Mouse (Mus musculus) limb, embryonic 13.5 days (tissue): ENCODE measurements around the gene Thada. TPM values are rescaled to one million over a fixed set of nuclear protein-coding genes. Genes with fewer than 3 reads are reported as not detected.
"Not testable (repeated sequence)": the region's sequence is repeated elsewhere in the genome, so short reads cannot be mapped to it uniquely, and the experiment has no call there.

Source experiments
- ATAC-seq: fragments of 200-750 bp; cut with Nextera tagmentation; 2 replicates; pipeline ENCODE4 v1.8.0; 2017; ENCODE audit warnings: low read depth, moderate number of reproducible peaks, moderate TSS enrichment; ENCODE audit not compliant: low FRiP score
- H3K27ac ChIP-seq: fragments of 300-500 bp; sonication (generic); 2 replicates; pipeline ENCODE4 v1.5.1; 2015; ENCODE audit warnings: inconsistent platforms, mild to moderate bottlenecking, moderate library complexity
- H3K27me3 ChIP-seq: fragments of 300-500 bp; sonication (generic); 2 replicates; pipeline ENCODE4 v1.6.1; 2015; ENCODE audit warnings: mild to moderate bottlenecking, inconsistent platforms
- H3K36me3 ChIP-seq: fragments of 300-500 bp; sonication (generic); 2 replicates; pipeline ENCODE4 v1.6.1; 2015; ENCODE audit warnings: inconsistent platforms, mild to moderate bottlenecking, moderate library complexity
- H3K4me1 ChIP-seq: fragments of 300-500 bp; sonication (generic); 2 replicates; pipeline ENCODE4 v1.6.1; 2015; ENCODE audit warnings: inconsistent platforms
- H3K4me2 ChIP-seq: fragments of 300-500 bp; sonication (generic); replicated peaks from 2 replicates; pipeline ENCODE4 v1.6.1; 2015; ENCODE audit warnings: inconsistent platforms, mild to moderate bottlenecking, moderate library complexity
- H3K4me3 ChIP-seq: fragments of 300-500 bp; sonication (generic); 2 replicates; pipeline ENCODE4 v1.5.1; 2015; ENCODE audit warnings: moderate library complexity, mild to moderate bottlenecking, inconsistent platforms
- H3K9ac ChIP-seq: fragments of 300-500 bp; sonication (generic); 2 replicates; pipeline ENCODE4 v1.6.1; 2015; ENCODE audit warnings: mild to moderate bottlenecking, inconsistent platforms
- H3K9me3 ChIP-seq: fragments of 300-500 bp; sonication (generic); 2 replicates; pipeline ENCODE4 v1.6.1; 2016; ENCODE audit warnings: inconsistent platforms
- whole genome bisulfite sequencing: fragments of 180-500 bp; shearing (Covaris S2); methylation state at CpG from one replicate; pipeline ENCODE4 v1.1.7; 2015; 5-methylcytosine and 5-hydroxymethylcytosine counted together
- polyA plus RNA-seq: library from polyadenylated mRNA; unstranded; fragments of >200 nt; fragmentation: Nextera tagmentation; extraction: Ambion mirVana; gene quantifications from 2 replicates; pipeline ENCODE4 v1.2.1, GENCODE M21; 2015

Thada gene
- polyA plus RNA-seq, 1 experiment from 2014 or later: 9.1 TPM

GRCm38 (mm10) chr17:84190885-84191284, 275.1 kb downstream of the Thada start:
- no peak overlapping the region for H3K4me3 ChIP-seq
- H3K36me3 ChIP-seq: peaks cover 31% of the 10 kb centered on the region
- WGBS: 28% methylated on average over 8 of the region's 8 CpGs

GRCm38 (mm10) chr17:84189127-84189854, 276.7 kb downstream of the Thada start:
- Histone ChIP-seq H3K9ac (peak overlapping the region; percentile 77), H3K4me2 (peak overlapping the region; percentile 84), H3K36me3 (peaks cover 36% of the 10 kb centered on the region), H3K4me1 (peaks cover 23% of the 10 kb centered on the region), H3K27me3 (no peaks in the 10 kb centered on the region), H3K9me3 (no peaks in the 10 kb centered on the region), H3K27ac (peak overlapping the region; percentile 99), H3K4me3 (peak overlapping the region; percentile 63)
- ATAC-seq: no peak
- WGBS: 79% methylated on average over 5 of the region's 5 CpGs

More at GRCm38 (mm10) chr17:84190885-84191284, 275.1 kb downstream of the Thada start:
- no peaks in the 10 kb centered on the region for H3K9me3 ChIP-seq
- H3K9ac ChIP-seq: no peak overlapping the region
- peaks cover 30% of the 10 kb centered on the region for H3K4me1 ChIP-seq
- H3K27me3 ChIP-seq: no peaks in the 10 kb centered on the region
- ATAC-seq: no peak
- H3K4me2 ChIP-seq: no peak overlapping the region
- no peak overlapping the region for H3K27ac ChIP-seq

GRCm38 (mm10) chr17:84188374-84188961, 277.5 kb downstream of the Thada start:
- H3K36me3 ChIP-seq: peaks cover 34% of the 10 kb centered on the region
- peak overlapping the region; percentile 99 for H3K27ac ChIP-seq
- WGBS: under 1% methylated on average over 38 of the region's 38 CpGs
- H3K4me2 ChIP-seq: peak overlapping the region; percentile 84
- no peaks in the 10 kb centered on the region for H3K9me3 ChIP-seq
- H3K4me3 ChIP-seq: peak overlapping the region; percentile 63
- H3K4me1 ChIP-seq: peaks cover 25% of the 10 kb centered on the region
- peak; percentile 82 for ATAC-seq
- H3K27me3 ChIP-seq: no peaks in the 10 kb centered on the region
- H3K9ac ChIP-seq: peak overlapping the region; percentile 77

- H3K9ac ChIP-seq: peak within 1 kb of the TSS; percentile 100
- WGBS: 0% methylated on average over 41 of the region's 76 CpGs
- H3K27me3 ChIP-seq: no peaks in the 10 kb centered on the region
- peaks cover 29% of the 10 kb centered on the region for H3K36me3 ChIP-seq
- H3K9me3 ChIP-seq: no peaks in the 10 kb centered on the region
- ATAC-seq: peak; percentile 89
- peak within 1 kb of the TSS; percentile 84 for H3K4me2 ChIP-seq
- peaks cover 31% of the 10 kb centered on the region for H3K4me1 ChIP-seq
- H3K4me3 ChIP-seq: peak within 1 kb of the TSS; percentile 99
- H3K27ac ChIP-seq: peak within 1 kb of the TSS; percentile 99
These were observed 278.2 kb downstream of the Thada start, which contains the start of gene Zfp36l2 for GRCm38 (mm10) chr17:84187727-84188373. TSS of gene Zfp36l2 (minus strand) at chr17:84187947.

- H3K9me3 ChIP-seq, H3K27me3 ChIP-seq: not testable (repeated sequence)
- Histone ChIP-seq H3K36me3 (peaks cover 24% of the 10 kb centered on the region), H3K9ac (peak overlapping the region; percentile 100), H3K27ac (peak overlapping the region; percentile 99), H3K4me3 (peak overlapping the region; percentile 99), H3K4me2 (peak overlapping the region; percentile 84), H3K4me1 (peaks cover 37% of the 10 kb centered on the region)
- 0% methylated on average over 15 of the region's 37 CpGs for WGBS
- ATAC-seq: peak; percentile 15
These were observed 278.7 kb downstream of the Thada start for GRCm38 (mm10) chr17:84187264-84187663.

- peaks cover 43% of the 10 kb centered on the region for H3K4me1 ChIP-seq
- peak overlapping the region; percentile 99 for H3K4me3 ChIP-seq
- peak overlapping the region; percentile 100 for H3K9ac ChIP-seq
- peaks cover 17% of the 10 kb centered on the region for H3K36me3 ChIP-seq
- WGBS: under 1% methylated on average over 78 of the region's 80 CpGs
- H3K27ac ChIP-seq: peak overlapping the region; percentile 99
- H3K4me2 ChIP-seq: peak overlapping the region; percentile 74
- no peak for ATAC-seq
- H3K27me3 ChIP-seq: no peaks in the 10 kb centered on the region
- H3K9me3 ChIP-seq: no peaks in the 10 kb centered on the region
These were observed 279.4 kb downstream of the Thada start for GRCm38 (mm10) chr17:84186451-84187202.

- Histone ChIP-seq H3K9ac (peak overlapping the region; percentile 100), H3K9me3 (no peaks in the 10 kb centered on the region), H3K36me3 (peaks cover 14% of the 10 kb centered on the region), H3K27ac (peak overlapping the region; percentile 99), H3K4me3 (peak overlapping the region; percentile 99), H3K27me3 (no peaks in the 10 kb centered on the region), H3K4me1 (peaks cover 51% of the 10 kb centered on the region), H3K4me2 (peak overlapping the region; percentile 74)
- ATAC-seq: no peak
- WGBS: under 1% methylated on average over 91 of the region's 108 CpGs
These were observed 280.2 kb downstream of the Thada start for GRCm38 (mm10) chr17:84185581-84186450.

- Histone ChIP-seq H3K9me3 (no peaks in the 10 kb centered on the region), H3K27me3 (no peaks in the 10 kb centered on the region), H3K9ac (peak overlapping the region; percentile 100), H3K36me3 (peaks cover 14% of the 10 kb centered on the region), H3K4me2 (peak overlapping the region; percentile 74), H3K4me3 (peak overlapping the region; percentile 99), H3K4me1 (peaks cover 51% of the 10 kb centered on the region), H3K27ac (peak overlapping the region; percentile 99)
- no peak for ATAC-seq
- under 1% methylated on average over 7 of the region's 7 CpGs for WGBS
These were observed 281.0 kb downstream of the Thada start for GRCm38 (mm10) chr17:84185011-84185411.

- Histone ChIP-seq H3K9me3 (no peaks in the 10 kb centered on the region), H3K27ac (peak overlapping the region; percentile 83), H3K4me3 (peak overlapping the region; percentile 48), H3K27me3 (no peaks in the 10 kb centered on the region), H3K9ac (peak overlapping the region; percentile 77), H3K4me2 (peak overlapping the region; percentile 84), H3K36me3 (peaks cover 14% of the 10 kb centered on the region), H3K4me1 (peaks cover 47% of the 10 kb centered on the region)
- ATAC-seq: no peak
- 1% methylated on average over 12 of the region's 12 CpGs for WGBS
These were observed 282.7 kb downstream of the Thada start for GRCm38 (mm10) chr17:84183291-84183781.

GRCm38 (mm10) chr17:84182311-84183271, 283.4 kb downstream of the Thada start:
- H3K4me1 ChIP-seq: peaks cover 49% of the 10 kb centered on the region
- ATAC-seq: peak; percentile 21; the same call in 1 of the 2 replicates
- peaks cover 14% of the 10 kb centered on the region for H3K36me3 ChIP-seq
- WGBS: 10% methylated on average over 16 of the region's 16 CpGs
- H3K9me3 ChIP-seq: no peaks in the 10 kb centered on the region
- peak overlapping the region; percentile 77 for H3K9ac ChIP-seq
- H3K27ac ChIP-seq: peak overlapping the region; percentile 83
- H3K27me3 ChIP-seq: no peaks in the 10 kb centered on the region
- H3K4me2 ChIP-seq: peak overlapping the region; percentile 84
- peak overlapping the region; percentile 48 for H3K4me3 ChIP-seq
